Mouse (Mus musculus): ENCODE measurements around the gene Orm2.
"Not testable (repeated sequence)": the region's sequence is repeated elsewhere in the genome, so short reads cannot be mapped to it uniquely, and the experiment has no call there.

Gene Orm2

GRCm38 (mm10) chr4:63362150-63362549 lies at the start of gene Orm2:
Gene Orm2, plus strand, starts transcription at chr4:63362449.
- DNase-seq (ENCODE audit: low read depth, low spot score) = no peak

- no peak for DNase-seq (ENCODE audit: low read depth, low spot score)
Observed at GRCm38 (mm10) chr4:63314063-63314462, 48.2 kb upstream of the Orm2 start.

GRCm38 (mm10) chr4:63316076-63316746 lies 46.0 kb upstream of the Orm2 start:
- no peak for DNase-seq (ENCODE audit: low read depth, low spot score)

DNA sequence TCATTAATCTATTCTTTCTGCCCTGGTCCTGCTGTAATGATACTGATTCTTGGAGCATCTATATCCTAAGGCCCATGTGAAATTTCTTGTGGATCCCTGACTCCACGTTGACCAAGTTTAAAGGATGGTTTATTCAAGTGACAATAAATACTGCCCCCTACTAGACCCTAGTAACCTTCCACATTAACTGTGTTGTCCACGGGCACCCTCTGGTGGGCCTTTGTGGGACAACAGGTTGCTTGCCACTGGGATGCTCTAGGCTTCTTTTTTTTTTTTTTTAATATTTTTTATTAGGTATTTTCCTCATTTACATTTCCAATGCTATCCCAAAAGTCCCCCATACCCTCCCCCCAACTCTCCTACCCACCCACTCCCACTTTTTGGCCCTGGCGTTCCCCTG lies 42.7 kb upstream of the Orm2 start:
- DNase-seq (ENCODE audit: low read depth, low spot score) = not testable (repeated sequence)

DNA sequence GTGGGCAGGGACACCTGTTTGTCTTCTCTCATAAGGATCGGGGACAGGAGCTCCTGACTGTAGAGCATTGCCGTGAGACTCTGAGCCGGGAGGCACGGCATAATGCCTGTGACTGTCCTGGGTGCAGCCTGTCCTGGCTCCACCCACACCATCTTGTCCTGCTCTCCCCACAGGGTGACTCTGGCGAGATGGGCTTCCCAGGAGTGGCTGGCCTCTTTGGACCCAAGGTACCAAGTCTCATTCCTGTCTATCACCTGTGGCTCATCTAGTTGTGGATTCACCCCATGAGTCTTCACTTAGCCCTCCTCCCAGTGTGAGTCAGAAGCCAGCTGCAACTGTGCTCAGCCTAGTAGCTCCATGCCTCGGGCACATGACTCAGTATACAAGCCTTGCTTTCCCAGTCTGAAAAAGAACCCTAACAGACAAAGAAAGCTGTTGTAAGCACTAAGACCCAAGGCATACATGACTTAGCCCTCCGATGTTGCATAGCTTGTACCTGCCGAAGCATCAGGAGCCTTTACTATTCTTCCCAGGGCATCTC lies 38.9 kb upstream of the Orm2 start:
- no peak for DNase-seq (ENCODE audit: low read depth, low spot score)

DNA sequence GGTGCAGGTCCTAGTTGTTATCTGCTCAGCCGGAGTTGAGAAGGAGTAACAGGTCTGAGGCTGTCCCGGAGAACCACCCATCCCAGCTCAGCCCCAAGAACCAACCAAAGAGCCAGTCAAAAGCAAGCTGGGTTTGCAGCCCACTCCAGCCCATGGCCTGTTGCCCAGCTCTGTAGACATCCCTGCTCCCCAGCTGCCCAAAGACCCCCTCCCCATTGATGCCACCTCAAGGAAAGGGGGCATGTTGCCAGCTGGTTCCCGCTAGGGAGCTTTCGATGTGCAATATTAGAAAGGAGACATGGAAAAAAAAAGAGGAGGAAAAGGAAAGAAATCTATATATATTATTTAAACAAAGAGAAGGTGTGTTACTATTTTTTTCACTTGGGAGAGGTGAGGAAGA lies 28.8 kb upstream of the Orm2 start:
- no peak for DNase-seq (ENCODE audit: low read depth, low spot score)

GRCm38 (mm10) chr4:63338414-63339076 lies 23.7 kb upstream of the Orm2 start:
- no peak for DNase-seq (ENCODE audit: low read depth, low spot score)

- no peak for DNase-seq (ENCODE audit: low read depth, low spot score)
Observed at GRCm38 (mm10) chr4:63342491-63342890, 19.8 kb upstream of the Orm2 start.

DNA sequence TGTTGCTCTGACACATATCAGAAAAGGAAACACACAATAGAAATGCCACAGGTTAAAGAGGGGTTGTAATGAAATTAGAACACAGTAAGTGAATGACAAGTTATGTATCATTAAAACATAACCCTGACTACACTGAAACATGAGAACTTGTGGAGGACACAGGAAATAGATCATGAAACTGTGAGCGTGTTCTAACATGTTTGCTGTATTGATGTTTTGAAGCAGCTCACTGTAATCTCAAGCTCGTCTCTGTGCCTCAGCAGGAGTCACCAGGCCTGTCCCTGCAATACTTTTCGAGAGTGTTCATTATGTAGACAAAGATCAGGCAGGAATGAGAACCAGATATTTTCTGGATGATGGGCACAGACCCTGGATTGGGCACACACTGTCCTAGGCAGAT lies 18.6 kb upstream of the Orm2 start:
- DNase-seq (ENCODE audit: low read depth, low spot score) = no peak

DNA sequence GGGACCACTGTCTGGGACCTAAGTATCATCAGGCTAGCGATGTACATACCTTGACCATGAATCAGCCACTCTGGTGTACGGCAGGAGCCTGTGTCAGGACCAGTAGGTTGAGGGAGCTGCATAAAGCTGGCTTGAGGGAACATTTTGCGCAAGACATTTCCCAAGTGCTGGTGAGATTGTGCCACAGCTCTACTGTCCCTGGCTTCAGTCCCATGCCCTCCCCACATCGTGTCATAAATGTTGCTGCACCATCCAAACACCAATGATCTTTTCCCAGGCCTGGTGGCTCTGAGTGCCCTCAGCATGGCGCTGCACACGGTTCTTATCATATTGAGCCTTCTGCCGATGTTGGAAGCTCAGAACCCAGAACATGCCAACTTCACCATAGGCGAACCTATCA lies 18.0 kb upstream of the Orm2 start, which contains the start of gene Orm1:
Gene Orm1 (plus strand): TSS at position 266 of the 400 bp plus-strand sequence.
- no peak for DNase-seq (ENCODE audit: low read depth, low spot score)

- DNase-seq (ENCODE audit: low read depth, low spot score) = no peak
Observed at GRCm38 (mm10) chr4:63345261-63345660, 17.0 kb upstream of the Orm2 start.

- DNase-seq (ENCODE audit: low read depth, low spot score) = no peak
Observed at GRCm38 (mm10) chr4:63346659-63347058, 15.6 kb upstream of the Orm2 start.

DNA sequence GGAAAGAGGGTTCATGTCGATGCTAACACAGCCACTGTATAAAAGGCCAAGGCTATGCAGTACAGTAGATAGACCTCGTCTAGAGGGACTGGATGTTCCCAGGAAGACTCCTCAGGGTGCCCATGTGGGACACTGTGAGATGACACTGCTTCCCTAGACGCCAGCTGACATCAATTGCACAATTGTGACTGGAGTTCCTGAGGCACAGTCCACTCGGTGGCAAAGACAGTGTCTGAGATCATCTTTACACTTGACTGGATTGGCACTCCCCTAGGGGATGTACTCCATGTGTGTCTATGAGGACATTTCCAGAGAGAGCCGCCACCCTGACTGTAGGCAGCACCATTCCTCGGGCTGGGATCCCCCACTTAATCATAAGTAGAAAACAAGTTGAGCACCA lies 13.7 kb upstream of the Orm2 start:
- DNase-seq (ENCODE audit: low read depth, low spot score) = no peak

GRCm38 (mm10) chr4:63355877-63356665 lies 6.2 kb upstream of the Orm2 start, which contains the start of gene Orm3:
Gene Orm3, plus strand, starts transcription at chr4:63356162.
- DNase-seq (ENCODE audit: low read depth, low spot score) = no peak

- DNase-seq (ENCODE audit: low read depth, low spot score) = no peak
Observed at GRCm38 (mm10) chr4:63356981-63357570, 5.2 kb upstream of the Orm2 start.

GRCm38 (mm10) chr4:63359861-63360260 lies 2.4 kb upstream of the Orm2 start:
- DNase-seq (ENCODE audit: low read depth, low spot score) = no peak

DNA sequence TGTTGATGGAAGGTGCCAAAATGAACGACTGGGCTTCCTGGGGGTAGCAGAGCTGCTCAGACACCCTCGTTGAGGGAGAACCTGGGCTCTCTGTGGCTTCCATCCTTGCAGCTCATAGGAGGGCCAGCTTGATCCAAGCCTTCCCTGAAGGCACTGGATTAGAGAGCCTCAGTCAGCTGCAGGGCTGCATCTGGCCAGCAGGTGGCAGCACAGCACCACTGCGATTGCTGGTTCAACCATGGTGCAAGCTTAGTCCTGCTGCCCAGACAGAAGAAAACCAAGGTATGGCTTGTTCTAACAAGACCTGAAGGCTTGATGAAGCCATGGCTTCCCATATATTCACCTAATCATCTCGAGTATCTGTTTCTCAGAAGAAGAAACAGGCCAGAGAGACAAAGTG lies 6.3 kb downstream of the Orm2 start:
- no peak for DNase-seq (ENCODE audit: low read depth, low spot score)

DNA sequence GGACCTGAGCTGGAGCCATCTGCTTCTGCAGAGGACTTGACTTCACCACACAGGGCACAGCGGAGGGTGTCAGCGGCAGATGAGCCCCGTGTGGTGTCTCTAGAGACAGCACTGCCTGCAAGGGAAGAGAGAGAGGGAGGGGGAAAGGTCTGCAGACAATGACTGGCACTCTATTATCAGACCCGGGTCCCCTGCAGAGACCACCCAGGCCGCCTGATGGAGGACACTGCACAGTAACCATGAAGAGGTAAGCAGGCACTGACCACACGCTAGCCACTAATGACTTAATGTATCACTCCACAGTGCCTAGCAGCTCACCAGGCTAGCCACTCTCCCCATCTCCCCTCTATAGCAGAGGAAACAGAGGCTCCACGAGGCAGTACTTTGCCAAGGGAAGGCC lies 8.6 kb downstream of the Orm2 start:
- DNase-seq (ENCODE audit: low read depth, low spot score) = no peak

- DNase-seq (ENCODE audit: low read depth, low spot score) = no peak
Observed at GRCm38 (mm10) chr4:63371890-63372289, 9.6 kb downstream of the Orm2 start.

- DNase-seq (ENCODE audit: low read depth, low spot score) = no peak
Observed at GRCm38 (mm10) chr4:63373404-63373803, 11.2 kb downstream of the Orm2 start.

DNA sequence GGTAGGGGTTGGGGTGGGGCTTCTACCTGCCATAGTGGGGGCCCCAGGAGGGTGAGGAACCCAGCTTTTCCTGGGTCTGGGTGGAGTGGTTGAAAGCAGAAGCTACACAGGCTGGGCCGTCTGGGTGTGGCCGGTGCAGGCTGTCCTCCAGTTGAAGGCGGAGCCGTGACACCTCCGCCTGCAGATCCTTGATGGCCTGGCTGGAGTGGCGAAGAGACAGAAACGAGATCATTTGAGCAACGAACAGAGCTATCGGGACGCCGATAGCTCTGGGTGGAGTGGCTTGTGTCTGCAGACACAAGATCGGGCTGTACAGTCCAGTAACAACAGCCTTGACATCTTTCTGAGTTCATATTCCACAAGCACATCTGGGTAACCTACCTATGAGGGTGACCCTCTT lies 12.1 kb downstream of the Orm2 start:
- DNase-seq (ENCODE audit: low read depth, low spot score) = peak; percentile 72

DNA sequence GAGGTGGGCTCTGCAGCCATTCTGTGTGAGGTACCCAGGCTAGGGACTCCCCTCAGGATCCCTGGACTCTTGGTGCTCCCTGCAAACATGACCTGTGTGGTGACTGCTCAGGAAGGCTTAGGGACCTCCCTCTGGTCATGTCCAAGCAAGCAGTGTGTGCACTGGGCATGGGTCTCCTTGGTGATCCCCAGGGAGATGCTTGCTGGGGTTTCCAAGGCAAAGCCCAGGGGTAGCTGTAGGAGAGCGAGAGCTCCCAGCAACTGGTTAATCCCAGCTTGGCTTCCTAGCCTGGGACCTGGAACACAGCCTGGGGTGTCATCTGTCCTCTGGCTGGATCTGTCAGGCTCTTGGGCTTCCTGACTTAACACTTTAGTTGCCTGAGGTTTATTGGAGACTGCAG lies 13.1 kb downstream of the Orm2 start:
- no peak for DNase-seq (ENCODE audit: low read depth, low spot score)
